Mouse (Mus musculus) bone marrow, adult 2 months (tissue): ENCODE results near the gene Erg.

Source experiments
- CTCF ChIP-seq: fragments of 200-500 bp; IDR thresholded peaks from 2 replicates; pipeline ENCODE4 v1.5.1; 2011; ENCODE audit warnings: low read length, control low read depth; ENCODE audit not compliant: control insufficient read depth, insufficient read depth
- POLR2A ChIP-seq: fragments of 200-500 bp; IDR thresholded peaks from 2 replicates; pipeline ENCODE4 v1.6.1; 2011; ENCODE audit warnings: low read depth, mild to moderate bottlenecking, control low read depth, low read length, borderline replicate concordance; ENCODE audit not compliant: control insufficient read depth

GRCm38 (mm10) chr16:95532387-95533077 lies 53.9 kb downstream of the Erg start:
- TF ChIP-seq POLR2A (no peak), CTCF (no peak)
